Mouse (Mus musculus): ENCODE results near the gene Rab3d. TPM values are rescaled to one million over a fixed set of nuclear protein-coding genes. Genes with fewer than 3 reads are reported as not detected.

Gene Rab3d
- polyA plus RNA-seq, 1 experiment: 14.3 TPM

DNA sequence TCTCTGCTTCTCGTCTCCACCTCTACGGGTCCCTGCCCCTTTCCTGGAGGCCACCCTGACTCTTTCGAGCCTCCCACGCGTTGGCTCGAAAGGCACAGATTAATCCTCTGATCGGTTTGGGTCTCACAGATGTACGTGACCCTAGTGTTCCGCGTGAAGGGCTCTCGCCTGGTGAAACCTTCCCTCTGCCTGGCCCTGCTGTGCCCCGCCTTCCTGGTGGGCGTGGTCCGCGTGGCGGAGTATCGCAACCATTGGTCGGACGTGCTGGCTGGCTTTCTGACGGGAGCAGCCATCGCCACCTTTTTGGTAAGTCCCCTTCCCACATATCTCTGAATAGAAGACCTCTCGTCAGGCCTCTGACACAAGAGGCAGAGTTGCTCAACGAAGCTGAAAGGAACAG, 26.3 kb upstream of the Rab3d start:
- Histone ChIP-seq H3K27ac (ENCODE audit: insufficient read depth, low read length) (no peak overlapping the region), H3K4me1 (ENCODE audit: control insufficient read depth, insufficient read depth, low read length) (peaks cover 1% of the 10 kb centered on the region; the same call in 1 of the 2 replicates), H3K4me3 (ENCODE audit: insufficient read depth, low read length) (no peak overlapping the region)
- TF ChIP-seq POLR2A (IDR thresholded peaks at IDR 0.05; ENCODE audit: extremely low read depth, insufficient read depth, low read length) (no peak), CTCF (IDR thresholded peaks at IDR 0.05; ENCODE audit: extremely low read depth, insufficient read depth, low read length) (no peak)

DNA sequence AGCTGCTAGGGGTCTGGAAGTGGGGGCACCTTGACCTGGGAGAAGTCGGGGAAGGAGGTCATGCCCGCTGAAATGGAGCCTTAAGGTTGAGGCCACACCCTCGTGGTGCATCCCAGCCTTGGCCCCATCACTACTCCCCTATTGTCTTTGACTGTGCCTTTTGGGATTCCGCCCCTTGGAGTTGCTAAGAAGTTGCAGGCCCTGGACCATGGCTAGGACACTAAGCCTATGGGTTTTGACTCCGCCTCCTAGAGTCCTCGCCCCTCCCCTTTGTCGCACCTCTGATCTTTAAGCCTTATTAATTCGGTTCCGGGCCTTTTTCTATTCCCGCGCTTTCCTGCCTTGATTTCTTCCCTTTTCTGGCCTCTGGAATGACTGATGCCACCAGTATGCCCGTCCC, 25.6 kb upstream of the Rab3d start:
- TF ChIP-seq CTCF (IDR thresholded peaks at IDR 0.05; ENCODE audit: extremely low read depth, insufficient read depth, low read length) (no peak), POLR2A (IDR thresholded peaks at IDR 0.05; ENCODE audit: extremely low read depth, insufficient read depth, low read length) (no peak)
- H3K4me3 ChIP-seq (ENCODE audit: insufficient read depth, low read length): no peak overlapping the region
- H3K27ac ChIP-seq (ENCODE audit: insufficient read depth, low read length): no peak overlapping the region
- H3K4me1 ChIP-seq (ENCODE audit: control insufficient read depth, insufficient read depth, low read length): peaks cover under 1% of the 10 kb centered on the region; the same call in 1 of the 2 replicates

DNA sequence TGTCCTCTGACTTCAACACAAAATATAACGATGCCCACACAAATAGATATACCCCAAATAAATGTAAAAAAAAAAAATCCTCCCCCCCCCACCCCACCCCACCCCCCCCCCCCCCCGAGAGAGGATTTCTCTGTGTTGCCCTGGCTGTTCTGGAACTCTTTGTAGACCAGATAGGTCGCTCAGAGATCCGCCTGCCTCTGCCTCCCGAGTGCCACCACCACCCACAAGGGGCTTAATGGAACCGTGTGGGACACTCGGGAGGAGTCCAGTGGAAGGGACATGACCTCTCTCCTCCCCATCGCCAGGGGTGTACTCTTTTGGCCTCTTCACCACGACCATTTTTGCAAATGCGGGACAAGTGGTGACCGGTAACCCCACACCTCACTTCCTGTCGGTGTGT, 25.1 kb upstream of the Rab3d start:
- Histone ChIP-seq H3K27ac (ENCODE audit: insufficient read depth, low read length) (no peak overlapping the region), H3K4me1 (ENCODE audit: control insufficient read depth, insufficient read depth, low read length) (no peaks in the 10 kb centered on the region), H3K4me3 (ENCODE audit: insufficient read depth, low read length) (no peak overlapping the region)
- TF ChIP-seq CTCF (IDR thresholded peaks at IDR 0.05; ENCODE audit: extremely low read depth, insufficient read depth, low read length): no peak
- TF ChIP-seq POLR2A (IDR thresholded peaks at IDR 0.05; ENCODE audit: extremely low read depth, insufficient read depth, low read length): 0 out of 2 replicates have a peak, but pooled peaks have one; percentile 18

DNA sequence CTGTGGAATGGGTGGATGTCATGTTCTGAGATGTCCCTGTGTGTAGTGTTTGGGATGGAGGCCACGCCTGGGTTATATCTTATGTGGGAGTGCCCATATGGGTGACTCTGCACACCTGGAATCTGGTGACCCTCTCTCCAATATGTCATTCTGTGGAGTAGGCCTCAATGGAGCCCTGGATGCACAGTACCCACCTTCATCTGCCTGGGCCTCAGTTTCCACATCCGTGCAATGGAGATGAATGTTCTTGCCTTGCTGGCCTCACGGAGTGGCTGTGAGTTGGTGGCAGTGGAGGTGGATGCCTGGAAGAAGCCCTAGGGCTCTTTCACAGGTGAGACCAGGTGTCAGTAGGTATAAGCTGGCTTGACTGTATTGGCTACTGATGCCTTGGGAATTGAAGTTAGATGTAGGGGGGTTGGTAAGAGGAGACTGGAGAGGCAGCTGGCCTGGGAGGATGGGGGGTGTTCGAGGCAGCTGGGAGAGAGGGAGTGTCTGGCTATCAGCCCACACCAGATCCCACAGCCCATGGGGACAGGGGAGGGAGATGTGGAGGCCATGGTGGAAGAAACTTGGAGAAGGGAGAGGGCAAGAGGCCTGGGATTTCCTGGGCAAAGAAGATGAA, 20.4 kb upstream of the Rab3d start:
- Histone ChIP-seq H3K4me1 (ENCODE audit: control insufficient read depth, insufficient read depth, low read length) (no peaks in the 10 kb centered on the region), H3K4me3 (ENCODE audit: insufficient read depth, low read length) (peak overlapping the region; percentile 58), H3K27ac (ENCODE audit: insufficient read depth, low read length) (no peak overlapping the region)
- TF ChIP-seq POLR2A (IDR thresholded peaks at IDR 0.05; ENCODE audit: extremely low read depth, insufficient read depth, low read length): no peak
- no peak for TF ChIP-seq CTCF (IDR thresholded peaks at IDR 0.05; ENCODE audit: extremely low read depth, insufficient read depth, low read length)

- H3K4me1 ChIP-seq (ENCODE audit: control insufficient read depth, insufficient read depth, low read length): no peaks in the 10 kb centered on the region
- H3K27ac ChIP-seq (ENCODE audit: insufficient read depth, low read length): no peak overlapping the region
- TF ChIP-seq CTCF (IDR thresholded peaks at IDR 0.05; ENCODE audit: extremely low read depth, insufficient read depth, low read length) (no peak), POLR2A (IDR thresholded peaks at IDR 0.05; ENCODE audit: extremely low read depth, insufficient read depth, low read length) (no peak)
- peak overlapping the region; percentile 58 for H3K4me3 ChIP-seq (ENCODE audit: insufficient read depth, low read length)
Observed at GRCm38 (mm10) chr9:21937711-21938175, 19.8 kb upstream of the Rab3d start.

DNA sequence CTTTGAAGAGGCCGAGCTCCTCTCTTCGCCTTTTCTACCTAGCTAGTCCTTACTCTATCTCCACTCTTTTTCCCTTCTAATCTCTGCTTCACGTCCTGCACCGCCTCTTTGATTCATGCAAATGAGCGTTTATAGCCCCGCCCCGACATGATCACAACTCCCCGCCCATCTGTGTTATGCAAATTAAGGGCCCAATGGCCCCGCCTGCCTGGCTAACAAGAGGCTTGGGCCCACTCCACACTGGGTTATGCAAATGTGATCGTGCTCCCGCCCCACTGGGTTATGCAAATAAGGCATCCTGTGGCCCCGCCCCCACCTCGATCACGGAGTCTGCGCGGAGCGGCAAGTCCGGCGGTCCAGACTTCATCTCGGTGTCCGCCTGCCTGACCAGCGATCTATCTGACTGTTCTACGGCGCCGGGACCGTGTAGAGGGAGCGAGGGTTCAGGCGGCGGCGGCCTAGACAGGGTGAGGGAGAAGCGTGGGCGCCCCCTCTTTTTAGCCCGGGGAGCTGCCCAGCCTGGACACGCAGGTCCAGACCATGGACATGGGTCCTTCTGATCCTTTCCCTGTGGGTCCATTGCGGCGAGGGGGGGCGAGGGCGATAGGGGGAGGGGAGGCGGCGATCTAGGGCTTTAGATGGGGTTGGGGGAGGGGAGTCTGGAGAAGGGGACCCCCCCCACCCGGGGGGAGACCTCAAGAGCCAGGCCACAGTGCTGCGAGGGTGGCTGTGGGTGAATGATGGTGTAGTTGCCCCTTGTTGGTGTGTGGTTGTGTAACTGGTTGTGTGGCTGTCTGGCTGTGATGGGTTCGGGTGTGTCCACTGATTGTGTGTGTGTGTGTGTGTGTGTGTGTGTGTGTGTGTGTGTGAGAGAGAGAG, 18.9 kb upstream of the Rab3d start, which contains the start of gene Plppr2:
Gene Plppr2 (plus strand): TSS at position 342 of the 879 bp plus-strand sequence.
- TF ChIP-seq CTCF (IDR thresholded peaks at IDR 0.05; ENCODE audit: extremely low read depth, insufficient read depth, low read length): no peak
- peak; percentile 85 for TF ChIP-seq POLR2A (IDR thresholded peaks at IDR 0.05; ENCODE audit: extremely low read depth, insufficient read depth, low read length)
- H3K27ac ChIP-seq (ENCODE audit: insufficient read depth, low read length): no peak within 1 kb of the TSS
- H3K4me1 ChIP-seq (ENCODE audit: control insufficient read depth, insufficient read depth, low read length): no peaks in the 10 kb centered on the region
- H3K4me3 ChIP-seq (ENCODE audit: insufficient read depth, low read length): peak within 1 kb of the TSS; percentile 58

DNA sequence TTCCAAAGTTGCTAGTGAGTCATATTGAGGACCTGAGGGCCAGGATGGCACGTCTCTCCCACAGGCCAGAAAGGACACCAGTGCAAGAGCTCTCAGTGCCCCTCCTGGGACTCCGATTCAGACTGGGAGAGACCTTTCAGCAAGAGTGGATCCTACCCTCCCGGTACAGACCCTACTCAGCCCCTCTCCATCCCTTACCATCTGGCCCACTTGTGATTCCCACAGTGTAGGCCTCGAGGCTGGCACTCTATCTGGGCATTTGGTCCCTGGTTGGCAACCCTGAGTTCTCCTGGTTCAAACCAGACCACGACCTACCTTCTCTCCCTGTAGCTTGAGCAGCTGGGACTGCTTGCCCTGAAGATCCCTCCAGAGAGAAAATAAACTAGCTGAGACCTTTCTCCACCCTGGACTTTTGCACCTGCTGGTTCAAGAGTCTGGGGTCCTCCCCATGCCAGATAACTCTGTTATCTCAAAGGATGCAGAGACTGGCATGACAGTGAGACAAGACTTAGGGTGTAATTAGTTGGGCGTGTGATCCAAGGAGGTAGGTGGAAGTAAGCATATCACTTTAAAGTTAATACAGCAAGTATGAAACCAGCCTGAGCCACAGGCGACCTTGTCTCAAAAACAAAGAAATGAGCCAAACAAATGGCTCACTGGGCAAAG, 17.6 kb upstream of the Rab3d start:
- H3K4me1 ChIP-seq (ENCODE audit: control insufficient read depth, insufficient read depth, low read length): no peaks in the 10 kb centered on the region
- TF ChIP-seq CTCF (IDR thresholded peaks at IDR 0.05; ENCODE audit: extremely low read depth, insufficient read depth, low read length) (no peak), POLR2A (IDR thresholded peaks at IDR 0.05; ENCODE audit: extremely low read depth, insufficient read depth, low read length) (no peak)
- H3K27ac ChIP-seq (ENCODE audit: insufficient read depth, low read length): no peak overlapping the region
- no peak overlapping the region for H3K4me3 ChIP-seq (ENCODE audit: insufficient read depth, low read length)

- H3K4me1 ChIP-seq (ENCODE audit: control insufficient read depth, insufficient read depth, low read length): no peaks in the 10 kb centered on the region
- TF ChIP-seq POLR2A (IDR thresholded peaks at IDR 0.05; ENCODE audit: extremely low read depth, insufficient read depth, low read length) (no peak), CTCF (IDR thresholded peaks at IDR 0.05; ENCODE audit: extremely low read depth, insufficient read depth, low read length) (no peak)
- H3K4me3 ChIP-seq (ENCODE audit: insufficient read depth, low read length): no peak overlapping the region
- H3K27ac ChIP-seq (ENCODE audit: insufficient read depth, low read length): no peak overlapping the region
Observed at GRCm38 (mm10) chr9:21934021-21934420, 16.0 kb upstream of the Rab3d start.

DNA sequence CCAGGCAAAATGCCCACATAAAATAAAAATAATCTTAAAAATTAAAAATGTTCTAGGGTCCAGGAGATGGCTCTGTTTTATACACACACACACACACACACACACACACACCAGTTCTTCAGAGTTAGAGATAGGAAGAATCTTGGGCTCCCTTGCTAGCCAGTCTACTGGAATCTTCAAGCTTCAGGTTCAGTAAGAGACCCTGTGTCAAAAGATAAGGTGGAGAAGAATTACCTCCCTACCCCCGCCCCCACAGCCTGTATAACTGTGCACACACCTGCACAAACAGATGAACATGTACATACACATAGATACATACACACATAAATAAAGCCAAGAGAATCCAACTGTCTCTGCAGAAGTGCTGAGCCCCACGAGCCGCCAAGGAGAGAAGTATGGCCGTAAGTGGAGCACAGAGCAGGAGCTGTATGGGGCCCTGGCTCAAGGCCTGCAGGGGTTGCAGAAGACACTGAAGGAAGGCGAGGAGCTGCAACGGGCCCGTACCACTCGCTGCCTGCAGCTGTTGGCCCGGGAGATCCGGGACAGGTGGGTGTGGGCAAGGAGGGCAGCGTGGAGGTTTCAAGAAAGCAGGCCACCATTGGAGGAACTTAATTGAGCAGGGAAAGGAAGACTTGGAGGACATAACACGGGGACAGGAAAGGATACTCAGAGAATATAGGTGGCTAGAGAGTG, 14.6 kb upstream of the Rab3d start:
- Histone ChIP-seq H3K4me1 (ENCODE audit: control insufficient read depth, insufficient read depth, low read length) (no peaks in the 10 kb centered on the region), H3K27ac (ENCODE audit: insufficient read depth, low read length) (no peak overlapping the region), H3K4me3 (ENCODE audit: insufficient read depth, low read length) (no peak overlapping the region)
- no peak for TF ChIP-seq CTCF (IDR thresholded peaks at IDR 0.05; ENCODE audit: extremely low read depth, insufficient read depth, low read length)
- TF ChIP-seq POLR2A (IDR thresholded peaks at IDR 0.05; ENCODE audit: extremely low read depth, insufficient read depth, low read length): no peak
